Mouse (Mus musculus): ENCODE data around the gene Hnrnpd. TPM values are rescaled to one million over a fixed set of nuclear protein-coding genes. Genes with fewer than 3 reads are reported as not detected.

The Hnrnpd gene
- total RNA-seq, 1 experiment from 2014 or later: 113 TPM

DNA sequence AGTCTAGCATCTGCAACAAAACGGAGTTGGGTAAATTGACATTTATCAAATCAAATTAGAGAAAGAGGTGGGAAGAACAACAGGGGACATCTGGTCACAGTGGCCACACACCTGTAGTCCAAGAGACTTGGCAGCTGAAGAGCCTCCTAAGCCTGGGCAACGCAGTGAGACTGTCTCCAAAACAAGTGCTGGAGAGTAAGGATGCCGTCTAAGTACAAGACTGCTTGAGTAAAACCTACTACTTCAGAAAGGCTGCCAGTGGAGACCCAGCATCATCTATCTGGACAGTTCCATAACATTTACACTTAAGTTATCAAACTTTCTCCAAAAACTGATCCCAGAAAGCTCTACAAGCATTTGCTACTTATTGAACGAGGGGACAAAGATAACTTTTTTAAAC, 3.7 kb downstream of the Hnrnpd start:
- no peak for ATAC-seq (replicated peaks; ENCODE audit: insufficient number of reproducible peaks, low FRiP score, low TSS enrichment, poor library complexity, severe bottlenecking)

DNA sequence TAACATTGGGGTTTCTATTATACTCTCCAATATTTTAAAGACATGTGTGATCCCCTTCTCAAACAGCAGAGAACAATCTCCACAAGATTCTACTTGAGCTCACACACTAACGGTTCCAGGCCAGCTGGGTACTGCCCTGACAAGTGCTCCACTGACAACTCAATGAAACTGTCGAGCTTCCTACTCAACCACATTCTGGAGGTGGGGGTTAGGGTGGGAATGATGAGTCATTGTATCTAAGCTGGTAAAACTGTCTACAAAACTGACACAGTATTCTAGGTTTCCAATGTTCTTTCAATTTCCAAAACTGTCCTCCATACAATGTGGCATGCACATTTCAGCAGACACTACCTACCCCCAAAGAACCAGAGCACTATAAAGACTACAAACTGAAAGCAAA, 4.8 kb downstream of the Hnrnpd start:
- ATAC-seq (replicated peaks; ENCODE audit: insufficient number of reproducible peaks, low FRiP score, low TSS enrichment, poor library complexity, severe bottlenecking): no peak

DNA sequence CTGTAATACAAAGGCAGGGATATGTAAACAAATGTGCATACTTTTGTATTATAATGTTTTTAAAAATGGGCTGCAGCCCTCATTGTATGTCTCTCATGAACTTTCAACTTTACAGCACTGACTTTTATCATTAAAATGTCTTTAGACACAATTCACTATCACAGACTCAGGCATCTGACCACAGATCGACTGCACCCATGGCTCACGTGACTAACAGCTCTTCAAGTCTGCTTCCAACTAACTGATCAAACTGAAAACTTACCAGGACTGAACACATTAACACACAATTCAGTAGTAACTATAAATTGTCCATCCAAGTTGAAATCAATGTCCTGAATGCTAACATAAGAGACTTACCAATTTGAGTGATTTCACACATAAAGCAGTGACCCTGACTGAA, 18.8 kb downstream of the Hnrnpd start:
- no peak for ATAC-seq (replicated peaks; ENCODE audit: insufficient number of reproducible peaks, low FRiP score, low TSS enrichment, poor library complexity, severe bottlenecking)

DNA sequence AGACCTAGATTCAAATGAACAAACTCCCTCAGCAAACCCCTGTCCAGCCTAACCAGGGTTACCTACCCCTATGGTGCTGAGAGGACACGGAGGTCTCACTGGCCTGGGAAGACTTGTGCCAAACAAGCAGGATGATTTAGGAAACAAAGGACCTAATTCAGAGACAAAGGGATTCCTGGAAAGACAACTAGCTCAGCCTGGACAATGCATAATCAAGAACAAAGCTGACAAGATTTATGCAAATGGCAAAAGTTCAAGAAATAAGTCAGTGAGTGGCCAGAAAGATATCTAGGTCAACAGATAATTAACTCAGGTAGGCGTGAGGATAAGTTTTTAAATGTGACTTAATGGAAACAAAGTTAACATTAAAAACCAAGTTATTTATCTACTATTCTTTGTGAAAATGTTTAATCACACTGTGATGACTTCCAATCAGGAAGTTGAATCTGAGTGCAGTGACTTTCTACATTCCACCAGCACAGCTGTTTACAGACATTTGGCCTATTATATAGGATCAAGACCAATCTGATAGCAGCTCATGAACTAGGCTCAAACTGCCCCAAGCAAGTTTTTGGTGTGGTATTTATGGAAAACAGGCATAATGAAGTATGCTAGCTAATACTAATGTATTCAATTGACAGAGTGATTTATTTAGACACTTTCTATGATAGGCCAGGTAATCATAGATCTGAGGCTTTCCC, 19.4 kb downstream of the Hnrnpd start:
- no peak for ATAC-seq (replicated peaks; ENCODE audit: insufficient number of reproducible peaks, low FRiP score, low TSS enrichment, poor library complexity, severe bottlenecking)

DNA sequence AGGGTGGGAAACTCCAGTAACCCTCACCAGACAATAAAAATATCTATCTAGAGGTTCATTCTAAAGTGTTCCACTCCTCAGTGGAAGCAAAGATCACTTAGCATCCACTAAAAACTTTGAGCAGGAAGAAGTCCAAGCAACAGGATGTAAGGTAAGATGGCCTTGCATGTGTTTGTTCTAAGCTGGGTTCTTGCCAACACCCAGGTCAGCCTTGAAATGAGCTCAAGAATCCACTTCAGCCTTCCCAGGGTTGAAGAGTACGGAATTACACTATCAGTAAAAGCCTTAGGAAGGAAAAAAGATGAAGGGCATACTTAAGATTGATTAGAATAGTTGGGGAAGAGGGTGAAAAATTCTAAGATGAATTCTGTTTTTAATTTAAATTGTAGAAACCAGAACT, 20.1 kb downstream of the Hnrnpd start:
- no peak for ATAC-seq (replicated peaks; ENCODE audit: insufficient number of reproducible peaks, low FRiP score, low TSS enrichment, poor library complexity, severe bottlenecking)

DNA sequence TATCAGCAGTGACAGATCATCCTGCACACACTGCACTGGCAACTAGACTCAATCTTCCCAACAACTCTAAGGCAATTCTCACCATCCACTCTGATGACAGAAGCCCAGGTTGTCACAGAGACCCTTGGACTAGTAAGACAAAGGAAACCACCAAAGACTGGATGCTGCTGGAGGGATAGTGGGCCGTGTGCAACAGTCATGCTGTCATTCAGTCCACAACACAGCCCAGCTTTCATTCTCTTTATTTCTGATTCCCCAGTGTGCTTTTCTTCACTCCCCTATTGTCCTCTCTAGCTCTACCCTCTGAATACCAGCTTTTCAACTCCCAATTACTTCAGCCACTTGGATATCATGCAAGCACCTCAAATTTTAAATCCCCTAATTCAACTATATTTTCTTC, 24.9 kb downstream of the Hnrnpd start:
- no peak for ATAC-seq (replicated peaks; ENCODE audit: insufficient number of reproducible peaks, low FRiP score, low TSS enrichment, poor library complexity, severe bottlenecking)

DNA sequence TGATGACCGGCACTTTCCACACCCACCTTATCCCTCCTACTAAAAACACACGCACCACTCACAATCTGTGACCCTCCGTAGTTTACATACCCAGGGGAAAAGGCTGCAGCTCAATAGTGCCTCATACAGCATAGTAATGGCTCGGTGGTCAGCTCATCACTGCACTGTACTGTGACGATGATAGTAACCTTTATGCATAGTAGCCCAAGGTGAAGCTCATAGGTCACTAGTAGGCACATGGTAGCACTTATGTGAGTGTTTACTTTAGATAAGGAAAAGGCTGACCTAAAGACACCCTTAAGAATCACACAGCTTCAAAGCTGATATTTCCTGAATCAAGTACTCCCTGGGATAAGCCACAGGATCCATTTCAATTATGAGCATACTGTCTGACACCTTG, 26.2 kb downstream of the Hnrnpd start:
- no peak for ATAC-seq (replicated peaks; ENCODE audit: insufficient number of reproducible peaks, low FRiP score, low TSS enrichment, poor library complexity, severe bottlenecking)

DNA sequence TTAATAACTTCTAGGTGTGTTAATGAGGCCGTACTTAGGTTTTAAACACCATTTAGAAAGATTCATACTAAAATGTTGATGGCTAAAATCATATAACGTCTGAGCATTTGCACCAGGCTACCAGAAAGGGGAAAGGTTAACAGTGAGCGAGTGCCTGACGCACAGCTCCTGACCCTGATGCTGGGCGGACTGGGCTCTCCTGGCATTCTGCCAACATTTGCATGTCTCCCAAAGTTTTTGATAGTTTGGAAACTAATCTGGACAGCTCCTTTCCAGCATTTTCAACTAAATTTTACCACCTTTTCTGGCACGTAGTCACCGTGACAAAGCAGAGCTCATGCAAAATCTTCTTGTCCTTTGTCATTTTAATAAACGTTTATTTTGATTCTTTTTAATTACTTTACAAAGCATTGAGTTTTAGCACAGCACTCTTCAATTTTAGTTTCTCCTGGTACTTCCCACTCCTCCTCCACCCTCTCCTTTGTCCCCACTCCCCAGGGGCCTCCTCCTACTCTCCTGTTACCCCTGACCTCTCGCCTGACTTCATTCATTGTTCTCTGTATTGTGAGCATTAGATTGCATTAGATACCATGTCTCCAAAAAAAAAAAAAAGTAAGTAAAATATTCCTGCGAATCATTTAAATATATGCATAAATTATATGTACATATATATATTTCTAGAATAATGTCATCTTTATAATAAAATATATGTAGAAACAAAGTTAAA, 36.8 kb downstream of the Hnrnpd start:
- ATAC-seq (replicated peaks; ENCODE audit: insufficient number of reproducible peaks, low FRiP score, low TSS enrichment, poor library complexity, severe bottlenecking): no peak

DNA sequence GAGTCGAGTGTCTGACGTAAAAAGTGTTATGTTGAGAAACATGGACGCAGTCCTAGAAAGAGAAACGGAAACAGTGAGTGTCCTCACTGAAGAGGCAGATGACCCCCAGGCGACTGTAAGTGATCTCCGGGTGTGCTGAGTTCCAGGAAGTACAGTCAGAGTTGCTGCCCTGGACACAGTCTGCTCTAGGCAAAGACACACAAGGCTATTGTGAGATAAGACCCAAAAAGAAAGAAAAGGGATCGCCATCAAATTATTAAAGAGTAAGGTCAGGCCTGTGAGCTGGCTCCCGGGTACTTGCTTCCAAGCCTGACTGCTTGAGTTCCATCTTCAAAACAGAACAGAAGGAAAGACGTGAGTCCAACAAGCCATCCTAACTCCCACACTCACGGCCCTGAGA, 37.5 kb downstream of the Hnrnpd start:
- no peak for ATAC-seq (replicated peaks; ENCODE audit: insufficient number of reproducible peaks, low FRiP score, low TSS enrichment, poor library complexity, severe bottlenecking)

DNA sequence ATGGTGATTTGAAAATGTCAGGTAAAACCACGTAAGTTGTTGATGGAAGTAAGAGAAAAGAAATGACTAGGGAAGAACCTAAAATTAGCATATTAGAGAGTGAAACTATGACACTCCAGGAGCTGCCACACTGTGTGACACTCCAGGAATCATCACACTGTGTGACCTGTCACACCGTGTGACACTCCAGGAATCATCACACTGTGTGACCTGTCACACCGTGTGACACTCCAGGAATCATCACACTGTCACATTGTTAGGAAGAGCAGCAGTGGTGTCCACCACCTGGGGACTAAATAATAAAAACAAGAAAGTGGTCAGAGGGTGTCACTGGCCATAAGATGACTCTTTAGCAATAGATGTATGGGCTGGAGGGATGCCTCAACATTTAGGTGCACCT, 39.3 kb downstream of the Hnrnpd start:
- ATAC-seq (replicated peaks; ENCODE audit: insufficient number of reproducible peaks, low FRiP score, low TSS enrichment, poor library complexity, severe bottlenecking): no peak

DNA sequence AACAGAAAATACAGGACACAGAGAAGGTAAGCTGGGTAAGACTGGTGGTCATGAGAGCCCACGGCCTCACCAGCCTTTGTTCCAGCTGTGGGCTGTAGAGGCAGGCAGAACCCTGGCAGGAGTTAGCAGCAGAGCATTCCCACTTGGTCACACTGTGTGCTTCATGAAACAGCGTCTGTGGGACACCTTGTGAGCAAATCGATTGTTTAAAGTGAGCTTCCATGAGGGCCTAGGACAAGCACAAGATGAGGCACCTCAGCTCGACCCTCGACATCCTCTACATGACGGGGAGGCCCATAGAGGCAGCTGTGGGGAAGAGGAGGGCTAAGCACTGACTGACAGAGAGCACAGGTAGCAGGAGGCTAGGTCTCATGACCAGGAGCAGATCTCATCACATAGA, 46.8 kb downstream of the Hnrnpd start:
- ATAC-seq (replicated peaks; ENCODE audit: insufficient number of reproducible peaks, low FRiP score, low TSS enrichment, poor library complexity, severe bottlenecking): no peak

DNA sequence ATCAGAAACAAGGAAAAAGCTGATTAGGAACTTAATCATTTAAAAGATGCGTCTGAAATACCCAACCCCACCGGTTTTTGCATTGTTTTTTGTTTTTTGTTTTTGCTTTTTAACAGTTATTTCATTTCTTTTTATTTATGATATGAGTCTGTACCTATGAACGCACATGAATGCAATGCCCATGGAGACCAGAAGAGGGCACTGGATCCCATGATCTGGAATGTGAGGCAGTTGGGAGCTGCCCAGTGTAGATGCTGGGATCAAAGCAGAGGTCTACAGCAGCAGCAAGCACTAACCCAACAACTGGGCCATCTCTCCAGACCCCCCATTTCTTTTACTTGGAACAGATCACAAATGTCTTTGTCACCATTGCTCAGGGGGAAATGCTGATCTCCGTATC, 50.8 kb downstream of the Hnrnpd start:
- ATAC-seq (replicated peaks; ENCODE audit: insufficient number of reproducible peaks, low FRiP score, low TSS enrichment, poor library complexity, severe bottlenecking): peak; percentile 76

DNA sequence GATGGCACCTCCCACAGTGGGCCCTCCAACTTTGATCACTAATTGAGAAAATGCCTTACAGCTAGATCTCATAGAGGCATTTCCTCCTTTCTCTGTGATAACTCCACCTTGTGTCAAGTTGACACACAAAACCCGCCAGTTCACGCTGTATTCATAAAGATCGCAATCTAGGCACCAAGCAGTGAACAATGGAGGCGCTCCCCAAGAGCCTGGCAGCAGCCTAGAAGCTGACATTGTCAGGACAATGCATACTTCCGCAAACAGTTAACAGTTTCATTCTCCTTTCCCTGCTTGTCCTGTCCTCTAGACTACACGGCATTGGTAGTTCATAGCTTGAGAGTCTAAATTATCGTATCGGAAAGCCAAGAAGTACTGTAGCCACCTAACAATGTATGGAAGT, 56.7 kb downstream of the Hnrnpd start:
- ATAC-seq (replicated peaks; ENCODE audit: insufficient number of reproducible peaks, low FRiP score, low TSS enrichment, poor library complexity, severe bottlenecking): no peak

DNA sequence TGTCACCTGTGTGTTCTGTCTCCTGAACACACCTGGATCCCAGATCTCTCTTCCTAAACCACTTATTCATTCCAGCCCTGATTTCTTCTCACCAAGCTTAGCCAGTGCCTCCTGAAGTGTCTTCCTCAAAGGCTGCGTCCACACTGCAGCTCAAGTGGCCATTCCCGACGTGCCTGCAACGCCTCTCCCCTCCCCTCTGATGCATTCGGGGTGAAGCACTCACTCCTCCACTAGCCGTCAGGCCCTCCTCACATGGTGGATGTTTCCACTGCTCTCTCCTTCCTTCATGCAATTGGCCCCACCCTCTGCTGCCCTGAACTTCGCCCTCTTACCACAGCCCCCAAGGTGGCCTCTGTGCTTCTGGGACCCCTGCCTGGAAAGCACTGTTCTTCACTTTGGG, 63.2 kb downstream of the Hnrnpd start:
- ATAC-seq (replicated peaks; ENCODE audit: insufficient number of reproducible peaks, low FRiP score, low TSS enrichment, poor library complexity, severe bottlenecking): no peak

DNA sequence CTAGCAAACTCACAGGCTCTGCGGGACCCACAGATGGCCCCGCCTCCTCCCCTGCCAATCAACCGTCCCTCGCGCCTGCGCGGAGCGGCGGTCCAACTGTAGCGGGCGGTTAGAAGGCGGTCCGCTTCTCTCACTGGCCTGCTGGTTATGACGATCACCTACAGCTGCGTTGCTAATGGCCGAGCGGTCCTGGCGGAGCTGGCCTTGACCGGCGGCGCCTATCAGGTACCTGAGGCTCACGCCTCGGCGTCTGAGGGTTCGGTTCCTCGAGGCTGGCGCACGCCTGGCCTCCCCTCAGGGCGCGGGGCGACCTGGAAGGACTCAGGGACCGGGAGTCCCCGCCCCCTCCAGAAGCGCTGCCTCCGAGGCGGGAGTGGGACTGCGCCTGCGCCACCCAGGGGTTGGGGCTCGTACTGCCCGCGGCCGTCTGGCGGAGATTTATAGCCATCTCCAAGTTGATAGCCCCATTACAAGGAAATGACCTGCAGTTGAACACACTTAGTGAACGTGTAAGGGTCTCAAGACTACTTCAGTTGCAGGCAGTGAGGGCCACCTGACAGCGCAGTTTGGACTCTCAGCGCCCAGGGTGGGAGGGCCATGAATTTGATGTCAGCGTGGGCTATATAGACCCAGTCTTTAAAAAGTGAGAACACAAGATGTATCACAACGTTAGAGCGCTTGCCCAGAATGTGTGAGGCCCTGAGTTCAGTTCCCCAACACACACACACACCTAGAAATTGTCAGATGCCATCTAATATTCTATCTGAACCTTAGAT, 72.4 kb downstream of the Hnrnpd start, which contains the start of gene Vamp9:
Gene Vamp9 (plus strand): TSS at position 74 of the 776 bp plus-strand sequence.
- peak; percentile 95 for ATAC-seq (replicated peaks; ENCODE audit: insufficient number of reproducible peaks, low FRiP score, low TSS enrichment, poor library complexity, severe bottlenecking)

Other genes with a start within 250 kb of the Hnrnpd start
- gene Rasgef1b, start 249.9 kb downstream of the Hnrnpd start, total RNA-seq (2017): 25.8 to 86.0 TPM (median 57.6 TPM) in 3 replicates
- not detected in 3 replicates for gene Vamp9, start 72.7 kb downstream of the Hnrnpd start, total RNA-seq (2017)
- gene 4930524J08Rik, start 123 bp upstream of the Hnrnpd start, total RNA-seq (2017): 1.3 TPM in 1 of 3 replicates, not detected in the others
- gene Hnrnpdl, start 60.7 kb upstream of the Hnrnpd start, total RNA-seq (2017): 526 to 624 TPM (median 546 TPM) in 3 replicates
- gene Enoph1, start 61.0 kb upstream of the Hnrnpd start, total RNA-seq (2017): 22.0 to 42.2 TPM (median 31.0 TPM) in 3 replicates
- gene Tmem150c, start 180.9 kb upstream of the Hnrnpd start, total RNA-seq (2017): 0.49 to 0.53 TPM in 2 of 3 replicates, not detected in the other